Comparison of ENCODE assay signal across 29 mouse cellular contexts in genomic region chr2:9423534-9423933, GRCm38 (mm10).
A peak's percentile ranks its signal among the peaks of the same experiment; 100 is the strongest.
DNase-seq lines count a peak whose midpoint lies in the region; ATAC-seq and TF ChIP-seq lines count a peak whose summit lies in the region.
"Had no signal": no experiment of that assay in that cellular context is flagged by ENCODE, and none has a peak within 500 bp of the region (broad histone marks: within the 10 kb centered on the region; RNA-seq: fewer than 3 reads in every experiment).

No protein-coding gene starts in this region.

- WGBS in hindbrain, embryonic 12.5 days = 8% methylated on average over 7 of the region's 7 CpGs
- 17% methylated on average over 7 of the region's 7 CpGs for WGBS in hindbrain, postnatal 0 days
- WGBS in midbrain, embryonic 13.5 days = 8% methylated on average over 7 of the region's 7 CpGs
- WGBS in midbrain, embryonic 16.5 days = 11% methylated on average over 7 of the region's 7 CpGs

- DNase-seq in hindbrain, postnatal 0 days (ENCODE audit: low spot score) = no peak
- DNase-seq in R1 (ENCODE audit: low read depth, low spot score) = peak; percentile 18
- peak; percentile 48 for DNase-seq in brain, embryonic 14.5 days (ENCODE audit: low read depth)
- no peak for DNase-seq in right cerebral cortex, postnatal 25 days
- DNase-seq: adrenal gland, adult 2 months; adrenal gland, postnatal 14 days; cerebellum, adult 11-12 months; cerebellum, adult 8-10 months; cerebellum, postnatal 10 days; cerebellum, postnatal 36 days; embryo, embryonic 11 days; forebrain, postnatal 0 days; gastrocnemius, postnatal 10 days; gastrocnemius, postnatal 36 days; heart, adult 2 months; heart, postnatal 14 days; heart, postnatal 4 days had no signal

- no peak overlapping the region for H3K4me3 ChIP-seq in hindbrain, embryonic 12.5 days
- H3K4me3 ChIP-seq in hindbrain, postnatal 0 days (ENCODE audit: low read length) = no peak overlapping the region
- no peak overlapping the region for H3K4me3 ChIP-seq in midbrain, embryonic 13.5 days (replicated peaks)
- no peak overlapping the region for H3K4me3 ChIP-seq in midbrain, embryonic 16.5 days (ENCODE audit: low read depth, low read length)
- H3K4me3 ChIP-seq: embryonic facial prominence, embryonic 10.5 days; embryonic facial prominence, embryonic 13.5 days; erythroblast, embryonic 14.5 days; forebrain, embryonic 13.5 days; heart, adult 2 months; heart, embryonic 10.5 days; heart, embryonic 13.5 days had no signal

- no peaks in the 10 kb centered on the region for H3K4me1 ChIP-seq in hindbrain, embryonic 12.5 days
- no peaks in the 10 kb centered on the region for H3K4me1 ChIP-seq in hindbrain, postnatal 0 days (ENCODE audit: insufficient read depth, low read length)
- H3K4me1 ChIP-seq in midbrain, embryonic 13.5 days (replicated peaks) = peaks cover 6% of the 10 kb centered on the region
- no peaks in the 10 kb centered on the region for H3K4me1 ChIP-seq in midbrain, embryonic 16.5 days (ENCODE audit: control insufficient read depth, insufficient read depth, low read length)
- H3K4me1 ChIP-seq: embryonic facial prominence, embryonic 10.5 days; embryonic facial prominence, embryonic 13.5 days; forebrain, embryonic 13.5 days; heart, embryonic 10.5 days; heart, embryonic 13.5 days had no signal

- TF ChIP-seq CTCF in hindbrain, postnatal 0 days (IDR thresholded peaks at IDR 0.05; ENCODE audit: low read depth) = no peak
- no peak for TF ChIP-seq CTCF in brain, embryonic 14.5 days (IDR thresholded peaks at IDR 0.05; ENCODE audit: borderline replicate concordance, extremely low read depth, insufficient read depth, insufficient read length)

- H3K4me2 ChIP-seq in hindbrain, embryonic 12.5 days (replicated peaks) = no peak overlapping the region
- no peak overlapping the region for H3K4me2 ChIP-seq in hindbrain, postnatal 0 days (ENCODE audit: low read depth, low read length)
- no peak overlapping the region; the same call in 1 of the 2 replicates for H3K4me2 ChIP-seq in midbrain, embryonic 13.5 days (replicated peaks)
- H3K4me2 ChIP-seq in midbrain, embryonic 16.5 days (ENCODE audit: low read length) = no peak overlapping the region
- H3K4me2 ChIP-seq: embryonic facial prominence, embryonic 13.5 days; forebrain, embryonic 13.5 days; heart, embryonic 13.5 days; hindbrain, embryonic 14.5 days had no signal

- no peak for TF ChIP-seq POLR2A in brain, embryonic 14.5 days (IDR thresholded peaks at IDR 0.05; ENCODE audit: borderline replicate concordance, extremely low read depth, insufficient read depth, insufficient read length, poor library complexity, severe bottlenecking)

- H3K9me3 ChIP-seq in hindbrain, embryonic 12.5 days (replicated peaks) = no peaks in the 10 kb centered on the region
- H3K9me3 ChIP-seq in hindbrain, postnatal 0 days (ENCODE audit: low read length) = no peaks in the 10 kb centered on the region
- H3K9me3 ChIP-seq in midbrain, embryonic 13.5 days = no peaks in the 10 kb centered on the region
- no peaks in the 10 kb centered on the region for H3K9me3 ChIP-seq in midbrain, embryonic 16.5 days (replicated peaks; ENCODE audit: control insufficient read depth, low read length, poor library complexity, severe bottlenecking)
- H3K9me3 ChIP-seq: embryonic facial prominence, embryonic 10.5 days; embryonic facial prominence, embryonic 13.5 days; forebrain, embryonic 13.5 days; heart, embryonic 10.5 days; heart, embryonic 13.5 days had no signal

- peak; percentile 56 for ATAC-seq in hindbrain, embryonic 12.5 days (ENCODE audit: low FRiP score)
- no peak for ATAC-seq in hindbrain, postnatal 0 days
- peak; percentile 72; the same call in 1 of the 2 replicates for ATAC-seq in midbrain, embryonic 13.5 days
- no peak for ATAC-seq in midbrain, embryonic 16.5 days
- ATAC-seq: CD4-positive, CD25-positive, alpha-beta regulatory T cell, adult 4 months; forebrain, embryonic 13.5 days; forebrain, postnatal 0 days; intestine, postnatal 0 days had no signal

- H3K9ac ChIP-seq in hindbrain, embryonic 12.5 days = no peak overlapping the region
- no peak overlapping the region for H3K9ac ChIP-seq in hindbrain, postnatal 0 days (replicated peaks; ENCODE audit: low read length)
- H3K9ac ChIP-seq in midbrain, embryonic 13.5 days (replicated peaks) = no peak overlapping the region
- no peak overlapping the region for H3K9ac ChIP-seq in midbrain, embryonic 16.5 days (ENCODE audit: low read depth, low read length)
- H3K9ac ChIP-seq: embryonic facial prominence, embryonic 13.5 days; forebrain, embryonic 13.5 days; forebrain, postnatal 0 days; heart, embryonic 13.5 days; hindbrain, embryonic 14.5 days had no signal

- H3K27ac ChIP-seq in hindbrain, embryonic 12.5 days = no peak overlapping the region
- no peak overlapping the region for H3K27ac ChIP-seq in hindbrain, postnatal 0 days
- no peak overlapping the region for H3K27ac ChIP-seq in midbrain, embryonic 13.5 days
- no peak overlapping the region for H3K27ac ChIP-seq in midbrain, embryonic 16.5 days (ENCODE audit: low read length)
- H3K27ac ChIP-seq: embryonic facial prominence, embryonic 10.5 days; embryonic facial prominence, embryonic 13.5 days; forebrain, embryonic 13.5 days; heart, adult 2 months; heart, embryonic 10.5 days; heart, embryonic 13.5 days; hindbrain, embryonic 14.5 days had no signal

- no peaks in the 10 kb centered on the region for H3K36me3 ChIP-seq in hindbrain, embryonic 12.5 days
- H3K36me3 ChIP-seq in hindbrain, postnatal 0 days (ENCODE audit: insufficient read depth, low read length) = no peaks in the 10 kb centered on the region
- no peaks in the 10 kb centered on the region for H3K36me3 ChIP-seq in midbrain, embryonic 13.5 days
- no peaks in the 10 kb centered on the region for H3K36me3 ChIP-seq in midbrain, embryonic 16.5 days (ENCODE audit: control insufficient read depth, insufficient read depth, low read length)
- H3K36me3 ChIP-seq: embryonic facial prominence, embryonic 10.5 days; embryonic facial prominence, embryonic 13.5 days; heart, embryonic 10.5 days; heart, embryonic 13.5 days had no signal

- no peaks in the 10 kb centered on the region for H3K27me3 ChIP-seq in hindbrain, embryonic 12.5 days
- H3K27me3 ChIP-seq in hindbrain, postnatal 0 days (ENCODE audit: insufficient read depth, low read length) = no peaks in the 10 kb centered on the region
- no peaks in the 10 kb centered on the region for H3K27me3 ChIP-seq in midbrain, embryonic 13.5 days
- H3K27me3 ChIP-seq in midbrain, embryonic 16.5 days (ENCODE audit: control insufficient read depth, insufficient read depth, low read depth, low read length) = no peaks in the 10 kb centered on the region
- H3K27me3 ChIP-seq: embryonic facial prominence, embryonic 13.5 days; forebrain, embryonic 13.5 days; heart, embryonic 13.5 days had no signal

Comparison
In these comparisons a context has a peak if more than half of its experiments do, and no peak if none do; other contexts are left out.
1. ATAC-seq: peak in hindbrain, embryonic 12.5 days (single experiment) and midbrain, embryonic 13.5 days (single experiment); none in hindbrain, postnatal 0 days (single experiment) and midbrain, embryonic 16.5 days (single experiment).
2. DNase-seq: peak in R1 (single experiment) and brain, embryonic 14.5 days (single experiment); none in hindbrain, postnatal 0 days (single experiment) and right cerebral cortex, postnatal 25 days (single experiment).